Mouse (Mus musculus) CH12.LX (cell line): ENCODE results near the gene Ntrk2. TPM values are rescaled to one million over a fixed set of nuclear protein-coding genes. Genes with fewer than 3 reads are reported as not detected.

Source experiments
- DNase-seq: peaks from one replicate; pipeline ENCODE4 v3.0.0-alpha.2; 2013; ENCODE audit errors: extremely low read depth
- H3K27ac ChIP-seq: 2 replicates; pipeline ENCODE4 v1.5.1; 2012; ENCODE audit warnings: low read depth, mild to moderate bottlenecking, control low read depth, moderate library complexity; ENCODE audit not compliant: insufficient read depth
- H3K27me3 ChIP-seq: replicated peaks from 2 replicates; pipeline ENCODE3; 2012; ENCODE audit warnings: inconsistent platforms
- H3K36me3 ChIP-seq, 2 experiments: replicated peaks in 1 of 2; 2 replicates each; pipeline versions ENCODE3 to v1.6.1; 2012; ENCODE audit warnings: inconsistent platforms in 1 of 2, low read length in 1 of 2, mild to moderate bottlenecking in 1 of 2, mixed read lengths in 1 of 2, moderate library complexity in 1 of 2; ENCODE audit not compliant: control insufficient read depth in 1 of 2, insufficient read depth in 1 of 2
- H3K4me1 ChIP-seq, 2 experiments: 2 replicates each; pipeline ENCODE4 v1.6.1; 2012; ENCODE audit warnings: inconsistent platforms in 1 of 2, moderate library complexity in 1 of 2; ENCODE audit not compliant: insufficient read depth in 2 of 2, control insufficient read depth in 1 of 2
- H3K4me2 ChIP-seq: 2 replicates; pipeline ENCODE4 v1.6.1; 2012; ENCODE audit warnings: low read depth, mild to moderate bottlenecking, control low read depth; ENCODE audit not compliant: poor library complexity, insufficient read depth, severe bottlenecking
- H3K4me3 ChIP-seq, 3 experiments: fragments of 150-350 bp in 1 of 3; sonication (generic) in 1 of 3; replicated peaks in 1 of 3; 2 replicates each; pipeline versions ENCODE3 to v1.5.1; 2011 to 2012; ENCODE audit warnings: low read depth in 2 of 3, low read length in 2 of 3, mild to moderate bottlenecking in 2 of 3, moderate library complexity in 2 of 3, control low read depth in 1 of 3, improper control_type of control experiment in 1 of 3, inconsistent platforms in 1 of 3, mixed read lengths in 1 of 3; ENCODE audit not compliant: poor library complexity in 1 of 3
- H3K79me2 ChIP-seq: replicated peaks from 2 replicates; pipeline ENCODE4 v1.6.1; 2012; ENCODE audit warnings: mild to moderate bottlenecking, moderate library complexity; ENCODE audit not compliant: control insufficient read depth, poor library complexity, insufficient read depth, severe bottlenecking; ENCODE audit errors: extremely low read depth
- H3K9ac ChIP-seq: 2 replicates; pipeline ENCODE4 v1.6.1; 2012; ENCODE audit warnings: low read depth, mild to moderate bottlenecking, control low read depth, moderate library complexity; ENCODE audit not compliant: insufficient read depth
- H3K9me3 ChIP-seq: replicated peaks from 2 replicates; pipeline ENCODE3; 2012; ENCODE audit warnings: low read length, inconsistent platforms, mixed read lengths
- E2F4 ChIP-seq: IDR thresholded peaks from 2 replicates; pipeline ENCODE4 v1.6.1; 2011; ENCODE audit warnings: low read depth, low read length, improper control_type of control experiment; ENCODE audit not compliant: insufficient replicate concordance
- ELF1 ChIP-seq: IDR thresholded peaks from 2 replicates; pipeline ENCODE4 v1.6.1; 2014; ENCODE audit warnings: low read depth, mild to moderate bottlenecking, inconsistent platforms, low read length, improper control_type of control experiment
- GABPA ChIP-seq: IDR thresholded peaks from 2 replicates; pipeline ENCODE4 v1.6.1; 2012; ENCODE audit warnings: low read depth, low read length, improper control_type of control experiment, inconsistent platforms; ENCODE audit not compliant: insufficient replicate concordance
- JUN ChIP-seq: IDR thresholded peaks from 2 replicates; pipeline ENCODE4 v1.6.1; 2011; ENCODE audit warnings: low read depth, mild to moderate bottlenecking, low read length, improper control_type of control experiment, moderate library complexity; ENCODE audit not compliant: insufficient read depth
- KAT2A ChIP-seq: IDR thresholded peaks from 2 replicates; pipeline ENCODE4 v1.6.1; 2012; ENCODE audit warnings: low read length, improper control_type of control experiment, inconsistent platforms; ENCODE audit not compliant: insufficient replicate concordance
- MAFK ChIP-seq: IDR thresholded peaks from 2 replicates; pipeline ENCODE4 v1.6.1; 2011; ENCODE audit warnings: low read length, improper control_type of control experiment; ENCODE audit not compliant: insufficient replicate concordance
- MYC ChIP-seq: IDR thresholded peaks from 2 replicates; pipeline ENCODE4 v1.6.1; 2011; ENCODE audit warnings: low read depth, mild to moderate bottlenecking, improper control_type of control experiment, low read length
- NRF1 ChIP-seq: IDR thresholded peaks from 2 replicates; pipeline ENCODE4 v1.6.1; 2014; ENCODE audit warnings: low read depth, mild to moderate bottlenecking, inconsistent platforms, low read length, improper control_type of control experiment, moderate library complexity
- PAX5 ChIP-seq: IDR thresholded peaks from 2 replicates; pipeline ENCODE4 v1.6.1; 2012; ENCODE audit warnings: low read length, inconsistent platforms, mixed read lengths
- POLR2AphosphoS2 ChIP-seq: IDR thresholded peaks from 2 replicates; pipeline ENCODE4 v1.6.1; 2011; ENCODE audit warnings: low read depth, low read length, improper control_type of control experiment
- RCOR1 ChIP-seq: conservative IDR thresholded peaks from 2 replicates; pipeline ENCODE4 v1.6.1; 2012; ENCODE audit warnings: low read depth, mild to moderate bottlenecking, inconsistent platforms, low read length, improper control_type of control experiment
- SMC3 ChIP-seq: IDR thresholded peaks from 2 replicates; pipeline ENCODE4 v1.6.1; 2011; ENCODE audit warnings: low read depth, low read length, improper control_type of control experiment
- TCF12 ChIP-seq: IDR thresholded peaks from 2 replicates; pipeline ENCODE4 v1.6.1; 2014; ENCODE audit warnings: low read depth, mild to moderate bottlenecking, inconsistent platforms, low read length, improper control_type of control experiment
- ZMIZ1 ChIP-seq: IDR thresholded peaks from 2 replicates; pipeline ENCODE4 v1.6.1; 2012; ENCODE audit warnings: low read depth, mild to moderate bottlenecking, inconsistent platforms, low read length, improper control_type of control experiment
- ZNF384 ChIP-seq: IDR thresholded peaks from 2 replicates; pipeline ENCODE4 v1.6.1; 2012; ENCODE audit warnings: low read depth, low read length, improper control_type of control experiment, inconsistent platforms
- dilution Hi-C: fragments of 300-500 bp; cut with MboI; formaldehyde crosslinking; loops from 2 replicates; pipeline ENCODE4 v1.14.3; 2020; ENCODE audit warnings: low sequenced_read_pairs; ENCODE audit not compliant: extremely low pct_unique_long_range_greater_than_20kb, extremely low pct_ligation_motif_present
- in situ Hi-C: fragments of 300-500 bp; cut with MboI; formaldehyde crosslinking; loops from 3 replicates; pipeline ENCODE4 v1.14.3; 2019; ENCODE audit warnings: low sequenced_read_pairs, low pct_ligation_motif_present, low pct_unique_long_range_greater_than_20kb, mixed read lengths
- polyA plus RNA-seq: library from polyadenylated mRNA; unstranded; fragments of >175 nt; gene quantifications from 2 replicates; pipeline ENCODE4 v1.2.1, GENCODE M21; 2012; ENCODE audit warnings: low read depth; ENCODE audit not compliant: insufficient read length
- total RNA-seq, 2 experiments: library from RNA; depleted of rRNA; stranded (reverse); fragments of 300-350 nt in 1 of 2; fragments of >200 nt in 1 of 2; gene quantifications; 2 replicates each; pipeline ENCODE4 v1.2.3; 2012 to 2014

Gene Ntrk2
- total and polyA plus RNA-seq, 3 experiments, result not detected

DNA sequence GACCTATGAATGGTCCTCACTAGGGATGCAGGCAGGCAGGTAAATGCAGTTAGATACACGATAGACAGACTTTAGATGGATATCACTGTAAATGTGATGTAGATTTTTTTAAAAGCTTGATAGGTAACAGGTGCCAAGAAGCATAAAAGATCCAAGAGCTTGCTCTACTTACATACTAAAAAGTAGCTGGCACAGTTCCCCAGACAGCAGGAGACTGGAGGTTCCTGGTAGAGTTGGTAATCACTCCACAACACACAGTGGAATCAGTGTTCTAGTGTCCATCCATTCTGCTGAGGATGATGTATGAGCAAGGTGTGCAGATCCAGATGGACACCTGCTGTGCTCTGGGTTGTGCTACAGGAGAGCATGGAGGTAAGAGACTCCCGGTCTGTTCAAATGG lies 93.0 kb downstream of the Ntrk2 start:
- H3K9me3 ChIP-seq, result peaks cover 79% of the 10 kb centered on the region
- H3K4me3 ChIP-seq, result no peak overlapping the region
- no peak overlapping the region for H3K4me2 ChIP-seq
- H3K79me2 ChIP-seq, result no peaks in the 10 kb centered on the region
- H3K27ac ChIP-seq, result no peak overlapping the region
- H3K9ac ChIP-seq, result no peak overlapping the region
- DNase-seq, result no peak
- dilution Hi-C loops (no loop called here), in situ Hi-C loops (no loop called here)
- H3K27me3 ChIP-seq, result no peaks in the 10 kb centered on the region
- H3K4me1 ChIP-seq, result no peaks in the 10 kb centered on the region
- no peaks in the 10 kb centered on the region for H3K36me3 ChIP-seq
- TF ChIP-seq MYC, result no peak
- TF ChIP-seq ELF1, result no peak
- TF ChIP-seq KAT2A, result no peak
- TF ChIP-seq ZNF384, result no peak

DNA sequence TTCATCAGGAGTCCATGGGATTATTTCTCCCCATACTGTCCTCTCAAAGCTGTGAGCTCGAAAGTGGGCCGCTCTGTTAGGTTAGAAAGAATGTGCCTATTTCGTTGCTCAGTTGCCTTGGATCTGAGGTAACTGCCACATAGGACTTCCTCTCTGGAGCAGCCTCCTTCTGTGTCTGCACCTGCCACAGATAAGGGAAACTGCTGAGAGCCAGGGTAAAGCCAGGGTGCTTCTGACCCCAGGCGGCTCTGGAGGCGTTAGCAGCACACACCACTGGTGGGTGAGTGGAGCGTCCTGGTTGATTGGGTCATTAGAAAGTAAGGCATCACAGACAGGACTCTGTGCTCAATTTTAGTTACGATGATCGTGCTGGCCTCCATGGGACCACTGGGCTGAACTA lies 95.9 kb downstream of the Ntrk2 start:
- in situ Hi-C loops, result no loop called here
- H3K79me2 ChIP-seq, result no peaks in the 10 kb centered on the region
- no peak overlapping the region for H3K4me2 ChIP-seq
- peaks cover 85% of the 10 kb centered on the region for H3K9me3 ChIP-seq
- dilution Hi-C loops, result no loop called here
- H3K36me3 ChIP-seq, result no peaks in the 10 kb centered on the region
- H3K4me3 ChIP-seq, result no peak overlapping the region
- H3K27me3 ChIP-seq, result no peaks in the 10 kb centered on the region
- no peaks in the 10 kb centered on the region for H3K4me1 ChIP-seq
- no peak for DNase-seq
- TF ChIP-seq KAT2A, result no peak
- TF ChIP-seq TCF12, result no peak
- TF ChIP-seq GABPA, result no peak
- TF ChIP-seq MAFK, result no peak
- TF ChIP-seq POLR2AphosphoS2, result no peak
- no peak for TF ChIP-seq PAX5
- no peak for TF ChIP-seq JUN
- TF ChIP-seq, all 38 proteins: peak for 0
- no peak overlapping the region for H3K9ac ChIP-seq
- no peak overlapping the region for H3K27ac ChIP-seq

DNA sequence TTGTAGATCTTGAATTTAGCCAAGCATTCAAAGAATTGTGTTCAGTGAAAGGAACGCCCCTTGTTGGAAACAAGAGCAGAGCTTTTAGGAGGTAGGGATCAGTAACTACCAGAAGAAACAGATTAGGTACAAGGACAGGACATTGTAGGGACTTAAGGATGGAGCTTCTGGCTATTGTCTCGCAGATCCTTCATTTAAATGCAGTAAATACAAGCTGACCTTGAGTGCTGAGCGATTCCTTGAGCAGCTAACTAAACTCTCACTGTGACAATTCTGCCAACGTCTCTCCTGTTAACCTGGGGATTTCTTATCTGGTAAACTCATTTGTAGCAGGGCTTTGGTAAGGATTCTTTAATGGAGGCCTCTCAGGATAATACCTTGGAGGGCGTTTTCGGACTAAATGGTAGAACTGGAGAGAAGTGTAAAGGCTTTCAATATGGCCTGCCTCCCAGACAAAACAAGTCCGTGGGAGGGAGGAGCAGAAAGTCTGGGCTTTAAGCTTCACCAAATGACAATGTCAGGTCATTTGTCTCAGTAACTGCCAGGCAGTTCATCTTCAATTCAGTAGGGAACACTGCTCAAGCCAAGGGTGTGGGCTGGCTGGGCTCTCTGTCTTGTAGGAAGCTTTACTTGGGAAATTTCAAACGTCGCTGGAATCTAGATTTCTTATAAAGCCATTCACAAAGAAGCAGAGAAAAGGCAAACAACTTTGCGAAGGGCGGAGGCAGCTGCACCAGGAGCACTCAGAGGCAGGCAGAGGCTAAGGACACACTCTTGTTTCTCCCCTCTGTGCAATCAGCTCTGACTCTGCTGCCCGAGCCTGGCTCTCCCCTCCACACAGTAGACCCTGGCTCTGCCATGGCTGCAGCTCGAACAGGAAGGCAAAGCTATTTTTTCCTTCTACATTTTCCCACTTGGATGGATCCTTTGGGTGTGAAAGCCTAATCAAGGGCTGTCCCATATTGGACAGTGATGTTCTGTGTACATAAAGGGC lies 98.7 kb downstream of the Ntrk2 start:
- in situ Hi-C loops, result no loop called here
- dilution Hi-C loops, result no loop called here
- Histone ChIP-seq H3K27me3 (no peaks in the 10 kb centered on the region), H3K9me3 (peaks cover 86% of the 10 kb centered on the region), H3K4me1 (no peaks in the 10 kb centered on the region), H3K4me3 (no peak overlapping the region), H3K9ac (no peak overlapping the region), H3K27ac (no peak overlapping the region), H3K4me2 (no peak overlapping the region), H3K79me2 (no peaks in the 10 kb centered on the region), H3K36me3 (no peaks in the 10 kb centered on the region)
- no peak for DNase-seq
- no peak for TF ChIP-seq SMC3
- no peak for TF ChIP-seq ZMIZ1
- TF ChIP-seq GABPA, result no peak
- TF ChIP-seq E2F4, result no peak
- no peak for TF ChIP-seq POLR2AphosphoS2
- TF ChIP-seq NRF1, result no peak
- no peak for TF ChIP-seq RCOR1
